Mouse (Mus musculus): Measurements from ENCODE around the gene Gm42715.
"Not testable (repeated sequence)": the region's sequence is repeated elsewhere in the genome, so short reads cannot be mapped to it uniquely, and the experiment has no call there.

Gene Gm42715

GRCm38 (mm10) chr7:127519284-127519683 is at the start of gene Gm42715:
Gene Gm42715 (plus strand): TSS chr7:127519584.
- DNase-seq (ENCODE audit: low spot score): no peak

- peak; percentile 58 for DNase-seq (ENCODE audit: low spot score)
Observed at GRCm38 (mm10) chr7:127470011-127470715, 49.2 kb upstream of the Gm42715 start.

- DNase-seq (ENCODE audit: low spot score): peak; percentile 98
Observed at GRCm38 (mm10) chr7:127470743-127471645, 48.4 kb upstream of the Gm42715 start.

GRCm38 (mm10) chr7:127471646-127472010 is 47.8 kb upstream of the Gm42715 start:
- no peak for DNase-seq (ENCODE audit: low spot score)

GRCm38 (mm10) chr7:127472060-127472459 is 47.3 kb upstream of the Gm42715 start:
- DNase-seq (ENCODE audit: low spot score): peak; percentile 43

- no peak for DNase-seq (ENCODE audit: low spot score)
Observed at GRCm38 (mm10) chr7:127473705-127474104, 45.7 kb upstream of the Gm42715 start.

- DNase-seq (ENCODE audit: low spot score): no peak
Observed at GRCm38 (mm10) chr7:127474378-127475070, 44.9 kb upstream of the Gm42715 start.

- DNase-seq (ENCODE audit: low spot score): no peak
Observed at GRCm38 (mm10) chr7:127475186-127475740, 44.1 kb upstream of the Gm42715 start.

- no peak for DNase-seq (ENCODE audit: low spot score)
Observed at GRCm38 (mm10) chr7:127476336-127476735, 43.0 kb upstream of the Gm42715 start.

- no peak for DNase-seq (ENCODE audit: low spot score)
Observed at GRCm38 (mm10) chr7:127476855-127477254, 42.5 kb upstream of the Gm42715 start.

- peak; percentile 100 for DNase-seq (ENCODE audit: low spot score)
Observed at GRCm38 (mm10) chr7:127477687-127478634, 41.4 kb upstream of the Gm42715 start.

GRCm38 (mm10) chr7:127478635-127479317 is 40.6 kb upstream of the Gm42715 start, which contains the start of gene Fbrs:
Gene Fbrs (plus strand): TSS chr7:127479199.
- peak; percentile 96 for DNase-seq (ENCODE audit: low spot score)

- no peak for DNase-seq (ENCODE audit: low spot score)
Observed at GRCm38 (mm10) chr7:127479318-127480225, 39.8 kb upstream of the Gm42715 start.

GRCm38 (mm10) chr7:127480321-127480720 is 39.1 kb upstream of the Gm42715 start:
- DNase-seq (ENCODE audit: low spot score): no peak

- DNase-seq (ENCODE audit: low spot score): no peak
Observed at GRCm38 (mm10) chr7:127485416-127485815, 34.0 kb upstream of the Gm42715 start.

GRCm38 (mm10) chr7:127488364-127488763 is 31.0 kb upstream of the Gm42715 start:
- not testable (repeated sequence) for DNase-seq (ENCODE audit: low spot score)

GRCm38 (mm10) chr7:127489982-127490381 is 29.4 kb upstream of the Gm42715 start:
- DNase-seq (ENCODE audit: low spot score): peak; percentile 26

- no peak for DNase-seq (ENCODE audit: low spot score)
Observed at GRCm38 (mm10) chr7:127491846-127492245, 27.5 kb upstream of the Gm42715 start.

- no peak for DNase-seq (ENCODE audit: low spot score)
Observed at GRCm38 (mm10) chr7:127494648-127495047, 24.7 kb upstream of the Gm42715 start.

Data from yolk sac, embryonic 10.5 days (tissue).